Mouse (Mus musculus) cerebellum, adult 18-20 months (tissue): ENCODE results near the gene Iqgap2.

Source experiments
- DNase-seq, 2 experiments: peaks; one replicate each; pipeline ENCODE4 v3.0.0; 2021

Gene Iqgap2

GRCm38 (mm10) chr13:95828616-95829015, 63.1 kb downstream of the Iqgap2 start:
- DNase-seq = no peak

- no peak for DNase-seq
Observed at GRCm38 (mm10) chr13:95826178-95826577, 65.5 kb downstream of the Iqgap2 start.

- no peak for DNase-seq
Observed at GRCm38 (mm10) chr13:95822918-95823317, 68.8 kb downstream of the Iqgap2 start.

- DNase-seq = no peak
Observed at GRCm38 (mm10) chr13:95820071-95820470, 71.7 kb downstream of the Iqgap2 start.

GRCm38 (mm10) chr13:95818941-95819340, 72.8 kb downstream of the Iqgap2 start:
- DNase-seq = no peak

GRCm38 (mm10) chr13:95813643-95814042, 78.1 kb downstream of the Iqgap2 start:
- DNase-seq = no peak

GRCm38 (mm10) chr13:95810796-95811195, 80.9 kb downstream of the Iqgap2 start:
- no peak for DNase-seq

- DNase-seq = no peak
Observed at GRCm38 (mm10) chr13:95807106-95807750, 84.5 kb downstream of the Iqgap2 start.

GRCm38 (mm10) chr13:95805469-95806166, 86.1 kb downstream of the Iqgap2 start:
- DNase-seq = no peak

GRCm38 (mm10) chr13:95804113-95804512, 87.6 kb downstream of the Iqgap2 start:
- DNase-seq = no peak

- DNase-seq = peak; percentile 37 to 38
Observed at GRCm38 (mm10) chr13:95800925-95801324, 90.8 kb downstream of the Iqgap2 start.

- no peak for DNase-seq
Observed at GRCm38 (mm10) chr13:95799322-95799721, 92.4 kb downstream of the Iqgap2 start.

GRCm38 (mm10) chr13:95798721-95799120, 93.0 kb downstream of the Iqgap2 start:
- DNase-seq = no peak

- DNase-seq = no peak
Observed at GRCm38 (mm10) chr13:95797530-95797929, 94.2 kb downstream of the Iqgap2 start.

- DNase-seq = no peak
Observed at GRCm38 (mm10) chr13:95794346-95794745, 97.4 kb downstream of the Iqgap2 start.

- no peak for DNase-seq
Observed at GRCm38 (mm10) chr13:95790883-95791282, 100.8 kb downstream of the Iqgap2 start.

GRCm38 (mm10) chr13:95788631-95789376, 102.9 kb downstream of the Iqgap2 start:
- DNase-seq = peak in 1 of 2 experiments; percentile 10

- DNase-seq = no peak
Observed at GRCm38 (mm10) chr13:95782969-95783332, 108.8 kb downstream of the Iqgap2 start.

GRCm38 (mm10) chr13:95782311-95782968, 109.3 kb downstream of the Iqgap2 start:
- no peak for DNase-seq

GRCm38 (mm10) chr13:95780038-95780437, 111.7 kb downstream of the Iqgap2 start:
- no peak for DNase-seq

GRCm38 (mm10) chr13:95779261-95779660, 112.5 kb downstream of the Iqgap2 start:
- no peak for DNase-seq

GRCm38 (mm10) chr13:95778761-95779161, 113.0 kb downstream of the Iqgap2 start:
- DNase-seq = no peak

- DNase-seq = peak; percentile 26 to 30
Observed at GRCm38 (mm10) chr13:95777651-95778391, 113.9 kb downstream of the Iqgap2 start.
